Comparison of ENCODE assay signal across 10 mouse cellular contexts in the genomic region with DNA sequence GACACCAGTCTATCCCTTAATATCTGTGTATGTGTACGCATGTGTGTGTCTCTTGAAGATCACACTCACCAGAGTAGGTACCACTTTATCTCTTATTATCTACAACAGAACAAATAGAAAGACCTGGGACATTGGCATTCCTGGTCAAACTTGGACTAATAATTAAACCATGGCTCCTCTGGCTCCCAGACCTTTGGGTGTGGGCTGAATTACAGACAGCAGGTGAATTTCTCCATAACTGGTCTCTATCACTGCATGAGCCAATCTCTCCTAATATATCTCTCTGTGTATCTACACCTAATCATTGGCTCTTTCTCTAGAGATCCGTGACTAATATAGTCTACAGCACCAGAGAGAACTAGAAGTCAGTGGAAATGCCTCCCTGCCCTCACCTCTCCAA.
"Had no signal": no experiment of that assay in that cellular context is flagged by ENCODE, and none has a peak within 500 bp of the region (broad histone marks: within the 10 kb centered on the region; RNA-seq: fewer than 3 reads in every experiment).

No protein-coding gene starts in this region.

- H3K4me3 ChIP-seq: hindbrain, embryonic 12.5 days; limb, embryonic 13.5 days; midbrain, embryonic 13.5 days had no signal

- H3K9me3 ChIP-seq: hindbrain, embryonic 12.5 days; limb, embryonic 13.5 days; midbrain, embryonic 13.5 days had no signal

- H3K27ac ChIP-seq: hindbrain, embryonic 12.5 days; hindbrain, postnatal 0 days; limb, embryonic 13.5 days; midbrain, embryonic 13.5 days had no signal

- ATAC-seq: hindbrain, postnatal 0 days; lung, postnatal 0 days; midbrain, embryonic 13.5 days had no signal

- H3K9ac ChIP-seq: hindbrain, embryonic 12.5 days; limb, embryonic 13.5 days; midbrain, embryonic 13.5 days had no signal

- H3K27me3 ChIP-seq: hindbrain, embryonic 12.5 days; limb, embryonic 13.5 days; midbrain, embryonic 13.5 days had no signal

- H3K36me3 ChIP-seq: hindbrain, embryonic 12.5 days; limb, embryonic 13.5 days; midbrain, embryonic 13.5 days had no signal

- H3K4me1 ChIP-seq: hindbrain, embryonic 12.5 days; limb, embryonic 13.5 days; midbrain, embryonic 13.5 days had no signal

- DNase-seq: kidney, adult 11 months; kidney, postnatal 14 days; left cerebral cortex, postnatal 4 days; lung, adult 18-20 months; lung, postnatal 36 days had no signal

- H3K4me2 ChIP-seq: hindbrain, embryonic 12.5 days; limb, embryonic 13.5 days; midbrain, embryonic 13.5 days had no signal
